Mouse (Mus musculus) embryonic fibroblast, embryonic 13.5 days (primary cell): Measurements from ENCODE around the gene Rnf227. TPM values are rescaled to one million over a fixed set of nuclear protein-coding genes. Genes with fewer than 3 reads are reported as not detected.
"Not testable (repeated sequence)": the region's sequence is repeated elsewhere in the genome, so short reads cannot be mapped to it uniquely, and the experiment has no call there.

Experiments
- H3K27ac ChIP-seq: 2 replicates; pipeline ENCODE4 v1.5.1; 2012; ENCODE audit warnings: low read length, control low read depth, inconsistent platforms; ENCODE audit not compliant: insufficient read depth
- H3K4me1 ChIP-seq: 2 replicates; pipeline ENCODE4 v1.6.1; 2011; ENCODE audit warnings: low read length; ENCODE audit not compliant: control insufficient read depth, insufficient read depth
- H3K4me3 ChIP-seq: 2 replicates; pipeline ENCODE4 v1.5.1; 2011; ENCODE audit warnings: mild to moderate bottlenecking, control low read depth, low read length; ENCODE audit not compliant: insufficient read depth
- CTCF ChIP-seq: IDR thresholded peaks from 2 replicates; pipeline ENCODE4 v1.5.1; 2011; ENCODE audit warnings: mild to moderate bottlenecking, control low read depth, low read length, moderate library complexity, borderline replicate concordance; ENCODE audit not compliant: insufficient read depth
- POLR2A ChIP-seq: IDR thresholded peaks from 2 replicates; pipeline ENCODE4 v1.6.1; 2011; ENCODE audit warnings: low read depth, mild to moderate bottlenecking, control low read depth, low read length, moderate library complexity
- polyA plus RNA-seq: library from polyadenylated mRNA; stranded (reverse); fragments of >200 nt; gene quantifications from 2 replicates; pipeline ENCODE4 v1.2.4, GENCODE M21; 2011; ENCODE audit warnings: low read depth; ENCODE audit not compliant: missing spikeins, insufficient read length

Gene Rnf227
- 1.7 and 4.4 TPM in 2 replicates for polyA plus RNA-seq

- no peak for TF ChIP-seq CTCF
- TF ChIP-seq POLR2A: peak; percentile 48; the same call in 1 of the 2 replicates
- H3K4me3 ChIP-seq: peak within 1 kb of the TSS; percentile 43
- H3K27ac ChIP-seq: no peak within 1 kb of the TSS
- 0 out of 2 replicates have a peak, but pooled peaks cover 3% of the 10 kb centered on the region for H3K4me1 ChIP-seq
Observed at GRCm38 (mm10) chr11:69340161-69341131, at the start of gene Rnf227. TSS of gene Rnf227 (plus strand) at chr11:69340461.

GRCm38 (mm10) chr11:69291111-69291510 lies 49.1 kb upstream of the Rnf227 start:
- no peak for TF ChIP-seq CTCF
- TF ChIP-seq POLR2A: no peak
- Histone ChIP-seq H3K4me3 (no peak overlapping the region), H3K4me1 (no peaks in the 10 kb centered on the region), H3K27ac (no peak overlapping the region)

GRCm38 (mm10) chr11:69295286-69295685 lies 45.0 kb upstream of the Rnf227 start:
- no peak overlapping the region for H3K4me3 ChIP-seq
- no peak for TF ChIP-seq CTCF
- H3K4me1 ChIP-seq: no peaks in the 10 kb centered on the region
- no peak overlapping the region for H3K27ac ChIP-seq

GRCm38 (mm10) chr11:69297799-69298198 lies 42.5 kb upstream of the Rnf227 start:
- H3K4me3 ChIP-seq: no peak overlapping the region
- TF ChIP-seq POLR2A (no peak), CTCF (no peak)
- H3K27ac ChIP-seq: no peak overlapping the region
- no peaks in the 10 kb centered on the region for H3K4me1 ChIP-seq

- Histone ChIP-seq H3K4me1 (no peaks in the 10 kb centered on the region), H3K27ac (no peak overlapping the region), H3K4me3 (no peak overlapping the region)
- no peak for TF ChIP-seq POLR2A
- no peak for TF ChIP-seq CTCF
Observed at GRCm38 (mm10) chr11:69298231-69298630, 42.0 kb upstream of the Rnf227 start.

GRCm38 (mm10) chr11:69302817-69303216 lies 37.4 kb upstream of the Rnf227 start:
- TF ChIP-seq CTCF (no peak), POLR2A (no peak)
- Histone ChIP-seq H3K27ac (no peak overlapping the region), H3K4me1 (no peaks in the 10 kb centered on the region), H3K4me3 (no peak overlapping the region)

GRCm38 (mm10) chr11:69305291-69305690 lies 35.0 kb upstream of the Rnf227 start:
- Histone ChIP-seq H3K4me3 (no peak overlapping the region), H3K27ac (no peak overlapping the region), H3K4me1 (no peaks in the 10 kb centered on the region)
- TF ChIP-seq POLR2A: no peak
- no peak for TF ChIP-seq CTCF

GRCm38 (mm10) chr11:69306039-69306438 lies 34.2 kb upstream of the Rnf227 start:
- Histone ChIP-seq H3K4me3 (no peak overlapping the region), H3K4me1 (no peaks in the 10 kb centered on the region), H3K27ac (no peak overlapping the region)
- TF ChIP-seq CTCF (no peak), POLR2A (no peak)

GRCm38 (mm10) chr11:69311266-69311665 lies 29.0 kb upstream of the Rnf227 start:
- Histone ChIP-seq H3K27ac (no peak overlapping the region), H3K4me1 (no peaks in the 10 kb centered on the region), H3K4me3 (no peak overlapping the region)
- no peak for TF ChIP-seq CTCF
- TF ChIP-seq POLR2A: no peak

- no peak overlapping the region for H3K27ac ChIP-seq
- H3K4me3 ChIP-seq: no peak overlapping the region
- TF ChIP-seq POLR2A (no peak), CTCF (no peak)
- no peaks in the 10 kb centered on the region for H3K4me1 ChIP-seq
Observed at GRCm38 (mm10) chr11:69316361-69316760, 23.9 kb upstream of the Rnf227 start.

GRCm38 (mm10) chr11:69318000-69318399 lies 22.3 kb upstream of the Rnf227 start:
- not testable (repeated sequence) for H3K4me3 ChIP-seq, H3K4me1 ChIP-seq, H3K27ac ChIP-seq
